Mouse (Mus musculus) liver, embryonic 13.5 days (tissue): ENCODE data around the gene Sdsl. TPM values are rescaled to one million over a fixed set of nuclear protein-coding genes. Genes with fewer than 3 reads are reported as not detected.

Experiments used
- ATAC-seq: fragments of 200-750 bp; cut with Nextera tagmentation; 2 replicates; pipeline ENCODE4 v1.8.0; 2017; ENCODE audit warnings: low read depth, mild to moderate bottlenecking, moderate number of reproducible peaks, moderate library complexity
- DNase-seq: peaks from one replicate; pipeline ENCODE4 v3.0.0; 2022
- H3K27ac ChIP-seq: fragments of 300-500 bp; sonication (generic); 2 replicates; pipeline ENCODE4 v1.5.1; 2015; ENCODE audit warnings: moderate library complexity, mild to moderate bottlenecking, inconsistent platforms
- H3K27me3 ChIP-seq: fragments of 300-500 bp; sonication (generic); 2 replicates; pipeline ENCODE4 v1.6.1; 2015; ENCODE audit warnings: mild to moderate bottlenecking, inconsistent platforms
- H3K36me3 ChIP-seq: fragments of 300-500 bp; sonication (generic); 2 replicates; pipeline ENCODE4 v1.6.1; 2015; ENCODE audit warnings: mild to moderate bottlenecking, inconsistent platforms
- H3K4me1 ChIP-seq: fragments of 300-500 bp; sonication (generic); replicated peaks from 2 replicates; pipeline ENCODE4 v1.6.1; 2015; ENCODE audit warnings: inconsistent platforms
- H3K4me2 ChIP-seq: fragments of 300-500 bp; sonication (generic); 2 replicates; pipeline ENCODE4 v1.6.1; 2015; ENCODE audit warnings: inconsistent platforms, mild to moderate bottlenecking, moderate library complexity
- H3K4me3 ChIP-seq: fragments of 300-500 bp; sonication (generic); replicated peaks from 2 replicates; pipeline ENCODE4 v1.5.1; 2015; ENCODE audit warnings: mild to moderate bottlenecking, inconsistent platforms
- H3K9ac ChIP-seq: fragments of 300-500 bp; sonication (generic); 2 replicates; pipeline ENCODE4 v1.6.1; 2015; ENCODE audit warnings: mild to moderate bottlenecking, inconsistent platforms
- H3K9me3 ChIP-seq: fragments of 300-500 bp; sonication (generic); replicated peaks from 2 replicates; pipeline ENCODE4 v1.6.1; 2016; ENCODE audit warnings: inconsistent platforms
- WGBS: fragments of 180-500 bp; shearing (Covaris S2); methylation state at CpG from one replicate; pipeline ENCODE4 v1.1.7; 2015; ENCODE audit not compliant: insufficient replicate concordance; 5-methylcytosine and 5-hydroxymethylcytosine counted together
- polyA plus RNA-seq: library from polyadenylated mRNA; unstranded; fragments of >200 nt; fragmentation: Nextera tagmentation; extraction: Ambion mirVana; gene quantifications from 2 replicates; pipeline ENCODE4 v1.2.1, GENCODE M21; 2015

The Sdsl gene
- polyA plus RNA-seq, 1 experiment from 2014 or later, result 1.0 TPM

GRCm38 (mm10) chr5:120454756-120455337 lies 17.8 kb downstream of the Sdsl start:
- no peaks in the 10 kb centered on the region for H3K9me3 ChIP-seq
- WGBS, result 53% methylated on average over 14 of the region's 14 CpGs
- no peak overlapping the region for H3K4me2 ChIP-seq
- no peak overlapping the region for H3K27ac ChIP-seq
- H3K4me3 ChIP-seq, result no peak overlapping the region
- no peaks in the 10 kb centered on the region for H3K36me3 ChIP-seq
- DNase-seq (no peak), ATAC-seq (no peak)
- no peak overlapping the region for H3K9ac ChIP-seq
- 0 out of 2 replicates have a peak, but pooled peaks cover 10% of the 10 kb centered on the region for H3K4me1 ChIP-seq
- peaks cover 48% of the 10 kb centered on the region for H3K27me3 ChIP-seq

- H3K4me2 ChIP-seq, result no peak overlapping the region
- H3K9ac ChIP-seq, result no peak overlapping the region
- peaks cover 54% of the 10 kb centered on the region for H3K27me3 ChIP-seq
These were observed 25.3 kb downstream of the Sdsl start for GRCm38 (mm10) chr5:120447305-120447704.

GRCm38 (mm10) chr5:120440733-120441132 lies 31.9 kb downstream of the Sdsl start:
- H3K27ac ChIP-seq, result no peak overlapping the region
- H3K36me3 ChIP-seq, result no peaks in the 10 kb centered on the region
- peaks cover 6% of the 10 kb centered on the region for H3K4me1 ChIP-seq
- peaks cover 88% of the 10 kb centered on the region for H3K27me3 ChIP-seq
- no peaks in the 10 kb centered on the region for H3K9me3 ChIP-seq
- DNase-seq (peak; percentile 58), ATAC-seq (no peak)
- H3K4me2 ChIP-seq, result peak overlapping the region; percentile 38; the same call in 1 of the 2 replicates
- 4% methylated on average over 14 of the region's 14 CpGs for WGBS
- H3K4me3 ChIP-seq, result 0 out of 2 replicates have a peak overlapping the region, but pooled peaks have one; percentile 16
- no peak overlapping the region for H3K9ac ChIP-seq

More at GRCm38 (mm10) chr5:120447305-120447704, 25.3 kb downstream of the Sdsl start:
- no peak for DNase-seq
- H3K27ac ChIP-seq, result no peak overlapping the region
- no peaks in the 10 kb centered on the region for H3K9me3 ChIP-seq
- no peak overlapping the region for H3K4me3 ChIP-seq
- no peaks in the 10 kb centered on the region for H3K4me1 ChIP-seq
- WGBS, result 31% methylated on average over 13 of the region's 13 CpGs
- H3K36me3 ChIP-seq, result no peaks in the 10 kb centered on the region
- no peak for ATAC-seq

- WGBS, result 3% methylated on average over 61 of the region's 61 CpGs
- H3K27ac ChIP-seq, result no peak overlapping the region
- no peaks in the 10 kb centered on the region for H3K36me3 ChIP-seq
- DNase-seq (no peak), ATAC-seq (no peak)
- no peaks in the 10 kb centered on the region for H3K9me3 ChIP-seq
- peak overlapping the region; percentile 16 for H3K4me3 ChIP-seq
- peaks cover 6% of the 10 kb centered on the region for H3K4me1 ChIP-seq
- H3K27me3 ChIP-seq, result peaks cover 89% of the 10 kb centered on the region
- H3K4me2 ChIP-seq, result peak overlapping the region; percentile 38
- no peak overlapping the region for H3K9ac ChIP-seq
These were observed 32.5 kb downstream of the Sdsl start for GRCm38 (mm10) chr5:120439887-120440670.

GRCm38 (mm10) chr5:120438991-120439710 lies 33.5 kb downstream of the Sdsl start:
- H3K4me3 ChIP-seq, result no peak overlapping the region
- WGBS, result 2% methylated on average over 27 of the region's 27 CpGs
- H3K27ac ChIP-seq, result no peak overlapping the region
- no peaks in the 10 kb centered on the region for H3K36me3 ChIP-seq
- H3K4me2 ChIP-seq, result no peak overlapping the region
- ATAC-seq (no peak), DNase-seq (no peak)
- peaks cover 6% of the 10 kb centered on the region for H3K4me1 ChIP-seq
- H3K27me3 ChIP-seq, result peaks cover 90% of the 10 kb centered on the region
- no peaks in the 10 kb centered on the region for H3K9me3 ChIP-seq
- no peak overlapping the region for H3K9ac ChIP-seq

- DNase-seq (no peak), ATAC-seq (no peak)
- Histone ChIP-seq H3K4me1 (peaks cover 6% of the 10 kb centered on the region), H3K4me2 (no peak overlapping the region), H3K27ac (no peak overlapping the region), H3K9me3 (no peaks in the 10 kb centered on the region), H3K36me3 (no peaks in the 10 kb centered on the region), H3K4me3 (no peak overlapping the region), H3K27me3 (peaks cover 93% of the 10 kb centered on the region), H3K9ac (no peak overlapping the region)
- under 1% methylated on average over 13 of the region's 13 CpGs for WGBS
These were observed 34.1 kb downstream of the Sdsl start for GRCm38 (mm10) chr5:120438469-120438868.

GRCm38 (mm10) chr5:120437986-120438385 lies 34.6 kb downstream of the Sdsl start:
- Histone ChIP-seq H3K9ac (no peak overlapping the region), H3K27me3 (peaks cover 93% of the 10 kb centered on the region), H3K27ac (no peak overlapping the region), H3K4me3 (no peak overlapping the region), H3K4me2 (no peak overlapping the region), H3K9me3 (no peaks in the 10 kb centered on the region), H3K36me3 (no peaks in the 10 kb centered on the region), H3K4me1 (peaks cover 6% of the 10 kb centered on the region)
- WGBS, result under 1% methylated on average over 33 of the region's 33 CpGs
- no peak for ATAC-seq
- no peak for DNase-seq

GRCm38 (mm10) chr5:120437539-120437938 lies 35.1 kb downstream of the Sdsl start:
- Histone ChIP-seq H3K27ac (no peak overlapping the region), H3K4me2 (no peak overlapping the region)
- WGBS, result 2% methylated on average over 16 of the region's 17 CpGs

GRCm38 (mm10) chr5:120436885-120437495 lies 35.6 kb downstream of the Sdsl start:
- DNase-seq (no peak), ATAC-seq (no peak)
- H3K4me3 ChIP-seq, result no peak overlapping the region
- WGBS, result 1% methylated on average over 18 of the region's 18 CpGs
- H3K36me3 ChIP-seq, result no peaks in the 10 kb centered on the region
- no peak overlapping the region for H3K27ac ChIP-seq
- H3K4me2 ChIP-seq, result no peak overlapping the region
- H3K9ac ChIP-seq, result no peak overlapping the region
- H3K9me3 ChIP-seq, result no peaks in the 10 kb centered on the region
- peaks cover 93% of the 10 kb centered on the region for H3K27me3 ChIP-seq
- H3K4me1 ChIP-seq, result peaks cover 6% of the 10 kb centered on the region

More at GRCm38 (mm10) chr5:120437539-120437938, 35.1 kb downstream of the Sdsl start:
- DNase-seq (no peak), ATAC-seq (no peak)
- Histone ChIP-seq H3K9ac (no peak overlapping the region), H3K4me1 (peaks cover 6% of the 10 kb centered on the region), H3K4me3 (no peak overlapping the region), H3K9me3 (no peaks in the 10 kb centered on the region), H3K36me3 (no peaks in the 10 kb centered on the region), H3K27me3 (peaks cover 93% of the 10 kb centered on the region)

GRCm38 (mm10) chr5:120435731-120436501 lies 36.7 kb downstream of the Sdsl start:
- Histone ChIP-seq H3K27ac (no peak overlapping the region), H3K9ac (no peak overlapping the region), H3K4me2 (peak overlapping the region; percentile 51), H3K4me1 (peaks cover 6% of the 10 kb centered on the region), H3K27me3 (peaks cover 100% of the 10 kb centered on the region), H3K9me3 (no peaks in the 10 kb centered on the region), H3K36me3 (no peaks in the 10 kb centered on the region), H3K4me3 (peak overlapping the region; percentile 38)
- under 1% methylated on average over 47 of the region's 47 CpGs for WGBS
- DNase-seq (no peak), ATAC-seq (no peak)
